Mouse (Mus musculus): ENCODE results near the gene Tmem59.

Tmem59 gene

DNA sequence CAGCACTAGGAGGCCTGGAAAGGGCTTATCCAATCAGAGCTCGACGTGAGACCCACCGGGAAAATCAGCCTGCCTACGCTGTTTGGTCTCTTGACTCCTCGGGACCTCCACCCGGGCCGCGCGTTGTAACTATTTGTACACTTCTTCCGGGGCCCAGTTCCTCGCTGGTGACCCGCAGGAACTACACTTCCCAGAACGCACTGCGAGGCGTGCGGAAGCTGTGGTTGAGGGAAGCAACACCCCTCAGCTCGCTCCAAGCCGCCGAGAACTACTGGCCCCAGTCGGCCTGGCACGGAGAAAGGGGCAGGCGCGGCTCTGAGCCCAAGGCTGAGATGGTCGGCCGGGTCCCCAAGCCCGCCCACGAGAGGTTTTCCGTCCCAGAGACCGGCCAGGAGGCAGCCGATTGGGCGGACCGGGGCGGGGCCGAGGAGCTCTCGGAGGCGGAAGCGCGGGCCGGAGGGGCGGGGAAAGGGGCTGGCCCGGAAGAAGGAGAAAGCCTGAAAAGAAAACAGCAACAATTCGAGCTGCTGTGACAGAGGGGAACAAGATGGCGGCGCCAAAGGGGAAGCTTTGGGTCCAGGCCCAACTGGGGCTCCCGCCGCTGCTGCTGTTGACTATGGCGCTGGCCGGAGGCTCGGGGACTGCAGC is at the start of gene Tmem59:
TSS of gene Tmem59 (plus strand) at position 218 of the 648 bp plus-strand sequence.
- peak; percentile 96 to 99 for DNase-seq

DNA sequence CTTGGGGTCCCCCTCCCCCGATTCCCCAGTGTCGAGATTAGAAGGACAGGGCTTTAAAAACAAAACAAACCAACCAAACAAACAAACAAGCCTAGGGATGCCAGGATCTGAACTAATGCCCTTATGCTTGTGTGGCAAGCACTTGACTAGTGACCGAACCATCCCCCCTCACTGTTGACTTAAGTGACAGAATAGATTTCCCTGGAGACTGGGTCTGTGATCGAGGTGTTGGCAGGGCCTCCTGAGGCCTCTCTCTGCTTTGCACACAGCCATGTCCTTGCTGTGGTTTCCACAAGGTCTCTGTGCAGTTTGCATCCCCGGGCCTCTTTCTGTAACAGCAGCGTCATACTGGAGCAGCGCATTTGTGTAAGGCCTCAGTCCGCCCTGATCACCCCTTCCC is 48.8 kb upstream of the Tmem59 start:
- DNase-seq = peak in 1 of 2 experiments; percentile 36

DNA sequence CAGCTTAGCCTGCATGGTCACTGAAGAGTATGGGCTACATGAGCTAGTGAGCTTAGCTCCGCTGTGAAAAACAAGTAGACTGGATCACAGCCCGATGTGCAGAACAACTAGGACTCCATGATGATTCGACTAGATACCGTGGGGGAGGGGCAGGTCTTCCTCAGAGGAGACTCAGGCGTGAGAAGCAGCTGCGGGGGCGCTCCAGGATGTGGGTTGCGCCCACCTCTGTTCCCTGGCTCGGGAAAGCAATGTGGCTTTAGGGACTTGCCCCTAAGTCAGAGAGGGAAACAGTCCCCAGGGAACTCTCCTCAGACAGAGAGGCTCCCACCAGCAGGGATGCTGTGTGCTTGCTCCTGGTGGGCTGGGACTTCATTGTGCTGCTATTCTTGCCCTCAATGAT is 47.7 kb upstream of the Tmem59 start:
- peak; percentile 45 to 46 for DNase-seq

DNA sequence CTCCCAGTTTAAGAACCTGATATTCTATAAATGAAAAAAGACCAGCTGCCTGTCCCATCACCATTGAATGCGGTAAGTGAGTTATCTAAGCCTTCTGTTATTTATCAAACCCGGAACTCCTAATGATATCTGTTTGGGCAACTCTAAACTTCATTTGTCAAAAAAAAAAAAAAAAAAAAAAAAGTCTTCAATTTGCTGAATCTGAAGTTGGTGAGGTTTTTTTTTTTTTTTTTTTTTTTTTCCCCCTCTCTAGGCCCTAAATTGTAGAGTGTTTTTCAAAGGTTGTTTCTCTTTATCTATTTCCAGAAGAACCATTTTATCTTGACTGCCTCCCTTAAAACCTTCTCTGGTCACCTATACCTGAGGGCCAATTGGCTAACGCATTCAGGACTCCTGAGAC is 43.3 kb upstream of the Tmem59 start:
- no peak for DNase-seq

DNA sequence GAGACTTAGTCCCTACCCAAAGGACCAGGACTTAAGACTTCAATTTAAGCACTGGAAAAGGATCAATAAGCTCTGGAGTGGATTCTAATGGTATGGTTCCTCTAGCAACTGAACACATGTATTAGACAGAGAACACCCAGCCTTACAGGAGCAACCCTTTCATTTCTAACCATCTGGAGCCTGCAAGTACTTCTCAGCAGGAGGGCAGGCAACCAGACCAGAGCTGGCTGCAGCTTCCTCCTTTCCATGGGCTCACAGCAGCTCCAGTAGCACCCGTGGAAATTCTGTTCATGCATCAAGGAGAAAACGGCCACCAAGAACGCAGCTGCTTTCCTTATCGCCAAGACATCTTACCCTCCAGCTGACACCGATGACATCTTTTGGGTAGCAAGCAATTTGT is 42.5 kb upstream of the Tmem59 start:
- DNase-seq = no peak

DNA sequence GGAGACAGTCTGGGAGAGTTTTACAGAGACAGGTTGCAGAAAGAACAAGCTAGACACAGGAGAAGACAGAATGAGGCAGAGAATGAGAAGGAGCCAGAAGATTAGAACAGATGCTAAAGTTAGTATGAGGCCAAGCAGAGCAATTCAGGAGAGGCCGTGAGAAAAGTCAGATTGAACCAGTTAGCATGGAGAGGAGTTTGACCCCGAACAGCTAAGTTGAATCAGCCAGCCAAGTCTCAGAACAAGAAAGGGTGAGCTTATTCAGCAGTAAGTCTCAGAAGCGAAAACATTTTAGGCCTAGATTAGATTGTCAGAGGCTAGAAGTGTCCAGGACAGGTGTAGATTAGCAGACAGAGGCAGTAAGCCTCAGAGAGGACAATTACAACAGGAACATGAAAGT is 41.7 kb upstream of the Tmem59 start:
- peak; percentile 35 to 54 for DNase-seq

DNA sequence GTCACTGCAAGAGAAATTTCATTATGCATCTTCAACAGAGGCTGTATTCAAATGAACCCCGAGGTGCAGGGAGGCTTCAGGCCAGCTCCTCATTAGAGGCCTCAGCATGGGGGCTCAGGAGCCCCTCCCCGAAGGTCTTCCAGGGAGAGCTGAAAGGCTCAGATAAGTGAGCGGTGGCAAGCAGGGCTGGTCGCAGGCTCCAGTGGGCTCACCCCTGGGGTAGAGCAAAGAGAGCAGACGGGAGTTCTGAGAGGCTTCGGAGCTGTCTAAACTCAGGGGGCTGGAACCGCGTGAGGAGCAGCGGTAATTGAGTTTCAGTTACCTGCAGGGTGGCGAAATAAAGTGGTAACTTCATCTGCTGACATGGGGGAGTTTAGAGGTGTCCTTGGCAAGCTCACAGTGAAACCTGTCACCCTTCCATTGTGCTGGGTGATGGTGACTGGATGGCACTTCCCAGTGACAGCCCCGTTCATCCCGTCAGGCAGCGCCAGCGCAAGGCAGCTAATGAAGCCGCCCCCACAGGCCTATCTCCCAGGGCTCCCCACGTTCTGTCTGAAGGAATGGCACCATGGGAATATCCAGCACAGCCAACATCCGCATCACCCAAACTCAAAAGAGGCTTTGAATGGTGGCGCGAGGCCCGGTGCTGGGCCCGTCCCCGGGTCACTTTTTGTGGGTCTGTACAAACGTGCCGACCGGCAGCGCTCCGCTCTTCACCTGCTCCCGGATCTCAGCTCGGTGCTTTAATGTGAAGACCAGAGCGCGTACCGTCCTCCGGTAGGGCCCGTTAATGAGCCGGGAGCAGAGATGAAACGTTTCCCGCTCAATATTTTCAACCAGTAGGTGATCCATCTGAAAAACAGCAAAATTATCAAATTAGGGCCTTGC is 39.0 kb upstream of the Tmem59 start:
- no peak for DNase-seq

DNA sequence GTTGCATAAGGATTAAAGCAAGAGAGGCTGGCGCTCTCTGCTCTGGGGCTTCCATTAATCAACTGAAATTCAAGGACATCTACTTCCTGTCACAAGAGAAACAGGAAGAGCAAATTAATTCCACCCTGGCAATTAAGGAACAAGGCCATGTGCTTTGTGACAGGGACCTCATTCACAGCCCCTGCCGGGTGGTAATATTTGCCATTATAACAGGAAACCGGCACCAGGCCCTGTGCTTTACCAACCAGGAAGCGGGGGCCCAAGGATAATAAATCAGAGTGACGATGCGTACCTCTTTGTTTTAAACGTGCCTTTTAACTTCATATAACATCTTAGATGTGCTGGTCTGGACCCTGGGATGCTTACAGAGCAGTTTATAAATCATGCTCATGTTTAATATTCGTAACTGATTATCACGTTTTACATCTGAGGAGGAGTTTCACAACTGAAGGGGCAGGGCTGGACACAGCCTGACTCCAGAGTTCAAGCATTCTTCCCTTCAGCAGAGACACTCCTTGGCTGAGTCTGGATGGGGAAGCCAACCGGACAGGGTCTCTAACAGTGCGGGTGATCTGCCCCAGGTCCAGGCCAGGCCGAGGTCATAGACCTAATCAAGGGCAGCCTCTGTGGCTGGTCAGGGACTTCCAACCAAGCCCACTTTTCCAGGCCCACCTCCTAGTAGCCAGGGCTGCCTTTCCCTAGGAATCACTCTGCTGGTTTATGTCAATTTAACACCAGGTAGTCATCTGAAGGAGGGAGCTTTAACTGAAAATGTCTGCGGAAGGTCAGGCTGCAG is 38.2 kb upstream of the Tmem59 start:
- peak; percentile 43 to 58 for DNase-seq

DNA sequence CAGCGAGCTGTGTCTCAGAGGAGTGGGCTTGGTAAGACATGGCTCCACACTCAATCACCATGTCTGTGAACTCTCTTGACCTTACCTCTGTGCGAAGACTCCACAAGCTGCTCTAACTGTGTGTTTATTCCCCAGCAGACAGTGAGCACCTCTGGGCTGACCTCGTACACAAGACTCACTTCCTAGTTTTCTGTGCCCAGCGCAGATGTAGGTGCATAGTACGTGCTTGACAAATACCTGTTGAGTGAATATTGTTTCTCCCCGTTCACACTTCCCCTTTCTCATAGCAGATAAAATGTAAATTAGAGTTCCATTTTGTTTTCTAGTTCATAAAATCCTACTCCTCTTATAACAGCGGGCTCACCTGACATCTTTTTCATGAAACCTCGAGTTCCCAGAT is 34.7 kb upstream of the Tmem59 start:
- DNase-seq = no peak

DNA sequence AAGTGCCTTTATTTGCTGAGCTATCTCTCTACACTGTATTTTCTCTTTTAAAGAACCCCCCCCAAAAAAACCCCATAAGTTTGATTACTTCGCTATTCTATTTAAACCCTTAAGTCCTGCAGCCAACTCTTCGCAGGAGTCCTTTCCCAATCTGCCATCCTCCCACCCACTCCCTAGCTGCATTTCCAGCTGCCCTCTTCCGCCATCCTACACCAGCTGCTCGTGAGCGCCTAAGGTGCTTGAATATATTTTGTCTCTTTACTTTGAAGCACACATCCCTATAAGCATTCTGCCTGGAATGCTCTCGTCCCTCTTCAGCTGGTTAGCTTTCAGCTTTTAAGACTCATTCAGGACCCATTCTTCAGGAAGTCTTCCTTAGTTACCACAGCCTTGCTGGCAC is 27.2 kb upstream of the Tmem59 start:
- DNase-seq = no peak

DNA sequence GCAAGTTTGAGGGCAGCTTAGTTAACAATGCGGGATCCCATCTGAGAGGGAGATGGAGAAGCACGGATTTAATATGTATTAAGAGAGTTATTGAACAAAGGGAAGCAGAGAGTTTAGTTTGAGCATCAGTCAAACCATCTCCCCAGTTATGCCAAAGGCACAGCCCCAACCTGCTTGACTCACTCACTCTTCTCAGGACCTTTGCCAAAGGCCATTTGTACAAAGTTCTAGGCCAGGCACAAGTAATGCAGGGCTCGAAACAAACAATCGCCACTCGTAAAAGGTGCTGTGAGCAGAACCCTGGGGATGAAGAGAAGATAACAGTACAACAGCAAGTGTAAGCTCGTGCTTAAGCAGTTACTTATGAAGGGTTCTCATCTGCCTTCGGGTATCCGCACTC is 25.6 kb upstream of the Tmem59 start:
- DNase-seq = no peak

DNA sequence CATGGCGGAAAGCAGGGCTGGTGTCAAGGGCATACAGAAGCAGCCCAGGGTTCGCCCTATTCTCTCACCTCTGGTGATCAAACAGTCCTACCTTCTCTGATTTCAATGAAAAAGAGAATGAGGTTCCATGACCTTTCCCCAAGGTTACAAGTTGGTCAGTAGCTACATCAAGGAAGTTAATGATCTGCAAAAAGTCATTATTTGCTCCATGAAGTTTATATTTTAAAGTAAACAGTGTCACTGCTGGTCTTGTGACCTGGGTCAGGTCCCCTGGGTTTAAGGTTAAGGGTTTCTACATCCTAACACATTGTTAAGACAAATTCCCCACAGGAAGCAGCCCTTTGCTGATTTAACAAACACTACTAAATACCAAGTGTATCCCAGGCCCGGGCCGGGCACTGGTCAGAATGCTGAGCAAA is 21.2 kb upstream of the Tmem59 start:
- DNase-seq = peak; percentile 62 to 67

DNA sequence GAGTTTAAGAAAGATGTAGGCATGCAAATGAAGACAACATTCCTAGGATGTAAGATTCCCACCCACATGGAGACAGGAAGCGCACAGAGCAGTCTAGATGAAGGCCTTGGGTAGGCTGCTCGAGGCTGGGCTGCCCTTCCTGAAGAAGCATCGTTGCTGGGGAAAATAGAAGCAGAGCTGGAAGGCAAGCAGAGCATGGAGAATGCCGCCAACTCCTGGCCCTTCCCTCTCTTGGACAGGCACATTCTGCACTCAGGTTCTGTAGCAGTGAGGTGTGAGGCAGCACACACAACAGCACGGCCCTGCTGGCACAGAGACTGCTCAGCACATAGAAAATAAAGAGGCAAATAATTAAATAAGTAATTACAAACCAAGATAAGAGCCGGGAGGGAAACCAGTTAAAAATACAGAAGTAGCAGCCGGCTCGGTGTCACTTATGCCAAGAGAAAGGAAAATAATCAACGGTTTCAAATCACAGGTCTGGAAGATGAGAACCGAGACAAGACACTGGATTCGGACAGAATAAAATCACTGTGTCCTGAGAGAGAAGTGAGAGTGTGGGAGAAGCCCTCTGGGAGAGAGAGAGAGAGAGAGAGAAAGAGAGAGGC is 18.9 kb upstream of the Tmem59 start:
- no peak for DNase-seq

DNA sequence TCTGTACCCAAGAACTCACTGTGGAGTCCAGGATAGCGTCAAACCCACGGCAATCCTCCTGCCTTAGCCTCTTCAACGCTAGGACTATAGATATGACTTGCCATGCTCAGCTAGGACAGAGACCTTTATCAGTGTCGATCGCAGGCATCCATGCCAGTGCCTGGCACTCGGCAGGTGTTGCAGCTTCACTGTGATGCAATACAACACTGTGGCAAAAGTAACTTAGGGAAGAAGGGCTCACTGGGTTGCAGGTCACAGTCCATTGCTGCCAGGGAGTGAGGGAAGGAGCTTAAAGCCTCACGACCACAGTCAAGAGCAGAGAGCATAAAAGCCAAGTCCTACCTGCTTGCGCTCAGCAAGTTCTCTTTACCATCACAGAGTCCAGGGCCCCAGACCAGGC is 18.0 kb upstream of the Tmem59 start:
- DNase-seq = peak; percentile 13 to 58

DNA sequence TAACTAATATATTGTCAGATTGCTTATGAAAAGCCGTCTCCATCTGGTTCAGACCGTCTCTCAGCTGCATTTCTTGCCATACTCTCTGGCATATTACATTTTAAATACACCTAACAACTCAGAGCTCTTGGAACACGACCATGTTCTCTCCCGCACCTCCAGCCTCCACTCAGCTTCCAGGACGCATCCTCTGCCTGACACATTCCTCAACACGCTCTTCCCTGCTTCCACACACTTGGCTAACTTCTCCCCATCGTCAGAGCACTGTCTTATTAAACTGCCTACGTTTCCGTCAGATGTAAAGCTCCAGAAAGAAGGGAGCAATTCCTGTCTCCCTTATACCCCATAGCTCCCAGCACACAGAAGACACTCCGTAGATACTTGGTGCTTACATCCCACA is 14.9 kb upstream of the Tmem59 start:
- DNase-seq = no peak

DNA sequence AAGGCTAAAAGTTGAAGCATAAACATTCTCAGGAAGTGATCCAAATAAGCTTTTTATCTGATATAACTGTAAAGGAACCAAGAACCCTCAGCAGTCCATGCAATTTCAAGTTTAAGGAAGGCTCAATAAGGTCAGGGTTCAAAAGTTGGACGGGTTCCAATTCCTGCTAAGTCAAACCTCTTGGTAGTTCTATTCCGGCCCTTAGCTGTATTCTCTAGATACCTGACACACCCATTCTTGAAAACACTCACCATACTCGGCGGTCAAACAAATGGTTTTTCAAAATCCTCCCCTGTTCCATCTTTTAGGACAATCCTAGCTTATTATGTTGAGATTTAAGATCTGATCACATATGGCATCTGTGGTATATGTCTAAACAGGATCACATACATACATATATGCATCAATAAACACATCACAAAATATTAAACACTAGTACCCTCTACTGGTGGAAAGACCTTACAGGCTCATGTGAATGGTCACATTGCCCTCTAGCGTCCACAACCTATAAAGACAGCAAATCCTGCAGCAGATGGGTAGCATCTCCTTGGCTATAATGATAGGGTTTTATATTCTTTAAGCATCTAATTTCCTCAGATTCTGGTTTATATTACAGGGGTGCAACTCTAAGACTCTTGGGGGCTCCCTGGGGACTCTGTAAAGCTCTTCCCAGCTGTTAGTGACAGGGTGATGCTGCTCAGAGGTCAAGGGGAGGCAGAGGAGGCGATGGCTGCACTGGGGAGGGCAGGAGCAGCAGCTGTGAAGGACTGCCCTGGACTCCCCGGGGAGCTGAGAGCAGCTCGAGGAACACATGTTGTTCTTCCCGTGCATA is 14.2 kb upstream of the Tmem59 start:
- DNase-seq = peak; percentile 66 to 83

DNA sequence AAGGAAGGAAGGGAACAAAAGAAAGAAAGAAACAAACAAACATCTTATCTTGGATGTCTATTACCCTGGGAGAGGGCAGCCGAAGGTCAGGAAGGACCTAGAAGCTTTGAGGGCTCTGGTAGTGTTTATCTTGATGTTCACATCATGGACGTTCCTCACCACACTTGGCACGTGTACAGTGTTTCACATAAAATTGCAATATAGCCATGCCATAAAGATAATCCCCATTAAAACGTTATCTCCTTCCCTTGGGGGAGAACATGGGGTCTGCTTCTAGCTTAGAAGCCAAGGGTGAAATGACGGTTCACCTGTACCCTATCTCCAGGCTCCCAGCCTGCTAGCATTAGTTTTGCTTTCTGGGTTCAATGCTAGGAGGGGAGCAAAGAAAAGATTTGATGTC is 11.5 kb upstream of the Tmem59 start:
- DNase-seq = no peak

DNA sequence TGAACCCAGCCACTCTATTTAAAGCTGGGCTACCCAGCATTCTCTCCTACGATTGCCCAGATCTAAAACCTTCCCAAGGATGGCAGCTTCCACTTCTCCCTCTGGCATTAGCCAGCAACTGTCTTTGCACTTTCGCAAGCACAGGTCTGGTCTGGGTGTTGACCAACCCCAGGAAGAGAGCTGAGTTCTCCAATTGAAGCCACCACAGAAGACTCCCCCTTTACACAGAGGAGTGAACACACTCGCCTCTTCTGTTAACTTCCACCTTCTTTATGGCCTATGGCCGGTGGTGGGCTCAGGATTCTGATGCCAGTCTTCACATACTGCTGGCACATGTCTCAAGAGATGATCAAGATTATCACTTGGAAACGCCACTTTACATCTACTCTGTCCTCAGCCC is 10.4 kb upstream of the Tmem59 start:
- no peak for DNase-seq

DNA sequence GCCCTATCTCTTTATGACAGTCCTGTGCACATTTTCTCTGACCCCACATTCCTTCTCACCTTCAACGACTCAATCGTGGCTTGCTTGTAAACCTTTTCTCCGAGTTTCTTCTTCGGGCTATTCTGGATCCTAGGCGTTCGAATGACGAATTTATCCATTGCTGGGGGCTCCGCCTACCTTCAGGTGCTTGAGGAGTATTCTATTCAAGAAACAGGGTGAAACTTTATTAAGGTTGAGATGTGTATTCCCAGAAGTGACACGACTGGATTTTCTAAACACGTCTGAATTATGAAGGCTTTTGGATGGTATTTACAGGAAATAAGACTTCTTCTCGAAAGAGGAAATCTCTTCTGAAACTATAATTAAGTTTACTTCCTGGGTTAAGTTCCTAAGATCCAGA is 693 bp upstream of the Tmem59 start:
- DNase-seq = no peak

DNA sequence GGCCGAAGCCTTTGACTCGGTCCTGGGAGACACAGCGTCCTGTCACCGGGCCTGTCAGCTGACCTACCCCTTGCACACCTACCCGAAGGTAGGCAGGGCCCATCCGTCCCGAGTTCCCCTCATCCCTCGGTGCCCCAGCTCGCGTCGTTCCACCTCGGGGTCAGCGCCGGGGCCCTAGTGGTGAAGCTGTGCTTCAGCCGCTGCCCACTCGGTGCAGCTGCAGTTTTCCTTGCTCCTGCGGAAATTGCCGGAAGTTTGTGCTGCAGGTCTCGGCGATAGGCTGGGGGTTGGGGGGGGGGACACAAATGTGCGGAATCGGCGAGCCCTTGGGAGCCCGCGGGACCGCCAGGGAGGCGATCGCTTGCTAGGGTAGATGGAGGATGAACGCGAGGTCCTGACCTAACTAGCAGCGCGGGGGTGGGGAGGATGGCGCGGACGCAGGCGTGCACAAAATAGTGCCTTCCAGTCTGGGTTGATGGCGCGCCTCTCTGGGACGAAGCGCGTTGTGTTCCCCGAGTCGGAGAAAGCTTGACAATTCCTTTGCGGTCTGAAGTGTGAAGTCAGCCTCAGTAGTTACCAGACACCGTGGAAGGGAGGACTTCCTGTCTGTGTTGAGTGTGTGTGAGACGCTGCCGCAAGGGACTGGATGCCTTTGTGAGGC is 761 bp downstream of the Tmem59 start, which contains the start of gene Tceanc2:
TSS of gene Tceanc2 (minus strand) at position 287 of the 661 bp plus-strand sequence.
- DNase-seq = peak; percentile 51 to 73

DNA sequence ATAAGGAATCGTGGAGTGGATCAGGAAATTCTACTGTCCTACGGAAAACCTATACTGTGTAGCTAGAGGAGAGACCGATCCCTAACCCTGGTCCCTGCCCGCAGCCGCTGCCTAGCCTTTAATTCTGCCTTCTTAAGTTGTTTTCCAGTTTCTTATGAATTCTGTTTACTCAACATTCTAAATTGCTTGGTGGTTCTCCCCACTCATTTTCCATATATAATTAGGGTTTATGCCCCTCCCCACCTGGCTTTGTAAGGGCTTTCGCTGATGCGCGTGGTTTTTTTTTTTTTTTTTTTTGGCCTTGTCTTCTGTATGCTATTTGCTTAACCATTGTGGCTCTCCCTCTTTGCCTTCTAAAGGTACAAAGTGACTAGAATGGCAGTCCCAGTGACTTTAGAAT is 1.4 kb downstream of the Tmem59 start:
- DNase-seq = no peak

Measured in kidney, postnatal 25 days (tissue).